Mouse (Mus musculus) embryonic stem cell, embryonic (primary cell): ENCODE results near the gene Sphk2.

Experiments used
- CTCF ChIA-PET, 4 experiments: fragments of 300-600 bp in 2 of 4; fragments of 350-600 bp in 2 of 4; sonication (Branson Sonifier 250); formaldehyde crosslinking; loops; one replicate each; lab custom pipeline; 2022; ENCODE audit warnings: inconsistent platforms in 2 of 4; lab: Charles Lee
- POLR2A ChIA-PET, 4 experiments: fragments of 300-600 bp in 2 of 4; fragments of 350-600 bp in 2 of 4; sonication (Branson Sonifier 250); formaldehyde crosslinking; loops; one replicate each; lab custom pipeline; 2022; ENCODE audit warnings: antibody characterized with exemption in 4 of 4, inconsistent platforms in 1 of 4; lab: Charles Lee

Sphk2 gene

GRCm38 (mm10) chr7:45739820-45740219 is 22.0 kb upstream of the Sphk2 start:
- ChIA-PET POLR2A (interaction anchor here (0.6 to 5.8 kb wide), 36 partner anchors 9 to 479 kb away, joined by 3 to 102 read pairs (median 4); partner anchors contain the start of genes Sphk2 (in 3 of the 4), Cyth2 (in 2 of the 4), Fam83e (in 2 of the 4) and Ccdc114 (in 1 of the 4)), CTCF (interaction anchor here (0.5 to 2.8 kb wide), 77 partner anchors 9 to 485 kb away, joined by 3 to 120 read pairs (median 5); partner anchors contain the start of genes Kdelr1 (in 3 of the 4), Ccdc114 (in 2 of the 4), Cyth2 (in 2 of the 4) and Fam83e (in 1 of the 4))

GRCm38 (mm10) chr7:45739162-45739763 is 21.5 kb upstream of the Sphk2 start:
- CTCF ChIA-PET: interaction anchor here (0.5 to 2.8 kb wide), 100 partner anchors 8 to 455 kb away, joined by 3 to 120 read pairs (median 5); partner anchors contain the start of genes Cyth2 (in 3 of the 4), Kdelr1 (in 3 of the 4), Ccdc114 (in 2 of the 4) and Lmtk3 (in 2 of the 4)
- POLR2A ChIA-PET: interaction anchor here (0.6 to 5.8 kb wide), 46 partner anchors 8 to 479 kb away, joined by 3 to 102 read pairs (median 4); partner anchors contain the start of genes Cyth2 (in 4 of the 4), Sphk2 (in 3 of the 4), Fam83e (in 2 of the 4) and Ccdc114 (in 1 of the 4)

GRCm38 (mm10) chr7:45733477-45733876 is 15.7 kb upstream of the Sphk2 start:
- ChIA-PET POLR2A (interaction anchor here in 3 of 4 experiments (0.5 to 9.4 kb wide), 4 partner anchors 14 to 333 kb away, joined by 3 to 250 read pairs (median 82); partner anchors contain the start of genes Fam83e (in 2 of the 3), Sphk2 (in 2 of the 3) and Rpl18 (in 1 of the 3)), CTCF (interaction anchor here in 1 of 4 experiments (0.9 kb wide), 1 partner anchor 13 kb away, joined by 5 read pairs; the partner anchor contains the start of gene Fam83e)

- POLR2A ChIA-PET: interaction anchor here (0.9 to 9.4 kb wide), 28 partner anchors 9 to 273 kb away, joined by 3 to 250 read pairs (median 5); partner anchors contain the start of genes Sphk2 (in 4 of the 4), Fam83e (in 3 of the 4), Rpl18 (in 2 of the 4) and Cyth2 (in 1 of the 4)
- CTCF ChIA-PET: interaction anchor here (0.6 to 2.9 kb wide), 24 partner anchors 8 to 533 kb away, joined by 3 to 14 read pairs (median 4); partner anchors contain the start of genes Fam83e (in 2 of the 4), Ccdc114 (in 1 of the 4), Lmtk3 (in 1 of the 4) and Rpl18 (in 1 of the 4)
These were observed 13.1 kb upstream of the Sphk2 start for GRCm38 (mm10) chr7:45730727-45731431.

- ChIA-PET POLR2A (interaction anchor here (0.8 to 18.3 kb wide), 18 partner anchors 8 to 268 kb away, joined by 3 to 640 read pairs (median 4); partner anchors contain the start of genes Sphk2 (in 4 of the 4), Rpl18 (in 3 of the 4), Fam83e (in 2 of the 4) and Car11 (in 1 of the 4)), CTCF (interaction anchor here in 3 of 4 experiments (0.9 to 1.8 kb wide), 4 partner anchors 9 to 74 kb away, joined by 3 to 8 read pairs (median 4); no protein-coding TSS in a partner anchor)
These were observed 9.8 kb upstream of the Sphk2 start for GRCm38 (mm10) chr7:45727625-45728024.

GRCm38 (mm10) chr7:45726419-45726818 is 8.6 kb upstream of the Sphk2 start:
- ChIA-PET POLR2A (interaction anchor here (0.9 to 18.3 kb wide), 19 partner anchors 7 to 95 kb away, joined by 3 to 640 read pairs (median 4); partner anchors contain the start of genes Sphk2 (in 4 of the 4), Rpl18 (in 3 of the 4), Fam83e (in 2 of the 4) and Car11 (in 1 of the 4)), CTCF (interaction anchor here in 2 of 4 experiments (0.9 to 1.3 kb wide), 2 partner anchors 75 kb away, joined by 3 to 5 read pairs; no protein-coding TSS in a partner anchor)

- ChIA-PET CTCF (interaction anchor here in 2 of 4 experiments (0.6 to 1.3 kb wide), 3 partner anchors 13 to 574 kb away, joined by 3 to 4 read pairs (median 4); no protein-coding TSS in a partner anchor), POLR2A (interaction anchor here in 3 of 4 experiments (0.8 to 18.3 kb wide), 15 partner anchors 6 to 204 kb away, joined by 3 to 640 read pairs (median 5); partner anchors contain the start of genes Rpl18 (in 3 of the 3), Sphk2 (in 3 of the 3), Fam83e (in 2 of the 3) and Car11 (in 1 of the 3))
These were observed 7.9 kb upstream of the Sphk2 start, which contains the start of gene Spaca4 for GRCm38 (mm10) chr7:45725713-45726112. Spaca4 (minus strand) TSS chr7:45725813.

GRCm38 (mm10) chr7:45725151-45725550 is 7.3 kb upstream of the Sphk2 start:
- CTCF ChIA-PET: interaction anchor here in 2 of 4 experiments (0.6 to 1.3 kb wide), 4 partner anchors 14 to 692 kb away, joined by 3 to 4 read pairs (median 4); no protein-coding TSS in a partner anchor

GRCm38 (mm10) chr7:45723781-45724180 is 6.0 kb upstream of the Sphk2 start:
- CTCF ChIA-PET: interaction anchor here in 3 of 4 experiments (0.6 to 1.5 kb wide), 3 partner anchors 16 to 331 kb away, joined by 3 to 5 read pairs (median 3); no protein-coding TSS in a partner anchor
- POLR2A ChIA-PET: interaction anchor here in 2 of 4 experiments (1.0 to 18.3 kb wide), 4 partner anchors 8 to 91 kb away, joined by 3 to 640 read pairs (median 53); partner anchors contain the start of genes Car11 (in 1 of the 2), Cyth2 (in 1 of the 2), Dbp (in 1 of the 2) and Rpl18 (in 1 of the 2)

More at GRCm38 (mm10) chr7:45725151-45725550, 7.3 kb upstream of the Sphk2 start:
- POLR2A ChIA-PET: interaction anchor here in 3 of 4 experiments (0.6 to 18.3 kb wide), 13 partner anchors 5 to 269 kb away, joined by 3 to 640 read pairs (median 4); partner anchors contain the start of genes Rpl18 (in 3 of the 3), Fam83e (in 2 of the 3), Sphk2 (in 2 of the 3) and Car11 (in 1 of the 3)

GRCm38 (mm10) chr7:45723301-45723700 is 5.5 kb upstream of the Sphk2 start:
- ChIA-PET CTCF (interaction anchor here in 1 of 4 experiments (1.5 kb wide), 1 partner anchor 16 kb away, joined by 5 read pairs; no protein-coding TSS in a partner anchor), POLR2A (interaction anchor here in 3 of 4 experiments (1.0 to 18.3 kb wide), 13 partner anchors 6 to 91 kb away, joined by 3 to 640 read pairs (median 28); partner anchors contain the start of genes Car11 (in 2 of the 3), Cyth2 (in 2 of the 3), Dbp (in 2 of the 3) and Lmtk3 (in 1 of the 3))

- CTCF ChIA-PET: interaction anchor here in 1 of 4 experiments (1.5 to 2.5 kb wide), 2 partner anchors 8 to 17 kb away, joined by 5 to 14 read pairs; no protein-coding TSS in a partner anchor
- POLR2A ChIA-PET: interaction anchor here (0.6 to 18.3 kb wide), 18 partner anchors 7 to 295 kb away, joined by 3 to 640 read pairs (median 20); partner anchors contain the start of genes Cyth2 (in 3 of the 4), Dbp (in 3 of the 4), Car11 (in 2 of the 4) and Ccdc114 (in 1 of the 4)
These were observed 4.5 kb upstream of the Sphk2 start for GRCm38 (mm10) chr7:45722348-45722713.

- CTCF ChIA-PET: interaction anchor here (0.7 to 3.4 kb wide), 16 partner anchors 8 to 270 kb away, joined by 3 to 19 read pairs (median 5); partner anchors contain the start of genes Cyth2 (in 1 of the 4) and Ntn5 (in 1 of the 4)
- POLR2A ChIA-PET: interaction anchor here (0.5 to 18.3 kb wide), 64 partner anchors 7 to 379 kb away, joined by 3 to 640 read pairs (median 4); partner anchors contain the start of genes Dbp (in 4 of the 4), Car11 (in 2 of the 4), Cyth2 (in 2 of the 4) and Kdelr1 (in 2 of the 4)
These were observed 4.0 kb upstream of the Sphk2 start for GRCm38 (mm10) chr7:45721642-45722347.

GRCm38 (mm10) chr7:45721234-45721571 is 3.4 kb upstream of the Sphk2 start:
- ChIA-PET CTCF (interaction anchor here (0.6 to 3.4 kb wide), 26 partner anchors 8 to 380 kb away, joined by 3 to 19 read pairs (median 4); partner anchors contain the start of genes Cyth2 (in 1 of the 4) and Ntn5 (in 1 of the 4)), POLR2A (interaction anchor here (0.5 to 18.3 kb wide), 77 partner anchors 8 to 437 kb away, joined by 3 to 640 read pairs (median 4); partner anchors contain the start of genes Dbp (in 4 of the 4), Car11 (in 2 of the 4), Cyth2 (in 2 of the 4) and Ftl1 (in 2 of the 4))

- ChIA-PET POLR2A (interaction anchor here (0.5 to 18.3 kb wide), 109 partner anchors 8 to 659 kb away, joined by 3 to 640 read pairs (median 4); partner anchors contain the start of genes Dbp (in 4 of the 4), Cyth2 (in 3 of the 4), Ftl1 (in 3 of the 4) and Kdelr1 (in 3 of the 4)), CTCF (interaction anchor here (0.6 to 3.4 kb wide), 38 partner anchors 9 to 380 kb away, joined by 3 to 19 read pairs (median 4); partner anchors contain the start of genes Cyth2 (in 1 of the 4), Kdelr1 (in 1 of the 4) and Ntn5 (in 1 of the 4))
These were observed 2.8 kb upstream of the Sphk2 start, which contains the start of gene Fam83e for GRCm38 (mm10) chr7:45720413-45721233. Fam83e (plus strand) TSS chr7:45721212.
